Mouse (Mus musculus) CH12.LX (cell line): ENCODE data around the gene Rps26.

ENCODE experiments used
- CHD2 ChIP-seq: IDR thresholded peaks from 2 replicates; pipeline ENCODE4 v1.6.1; 2011; ENCODE audit warnings: low read length, improper control_type of control experiment
- CTCF ChIP-seq, 2 experiments: IDR thresholded peaks in 1 of 2; conservative IDR thresholded peaks in 1 of 2; 2 replicates each; pipeline ENCODE4 v1.5.1; 2011 to 2012; ENCODE audit warnings: low read depth in 2 of 2, low read length in 2 of 2, improper control_type of control experiment in 1 of 2, inconsistent platforms in 1 of 2, mild to moderate bottlenecking in 1 of 2, moderate library complexity in 1 of 2
- EP300 ChIP-seq: IDR thresholded peaks from 2 replicates; pipeline ENCODE4 v1.6.1; 2011; ENCODE audit warnings: low read length, improper control_type of control experiment
- KAT2A ChIP-seq: IDR thresholded peaks from 2 replicates; pipeline ENCODE4 v1.6.1; 2012; ENCODE audit warnings: low read length, improper control_type of control experiment, inconsistent platforms; ENCODE audit not compliant: insufficient replicate concordance
- MAX ChIP-seq: IDR thresholded peaks from 2 replicates; pipeline ENCODE4 v1.6.1; 2011; ENCODE audit warnings: low read length, improper control_type of control experiment
- MYC ChIP-seq: IDR thresholded peaks from 2 replicates; pipeline ENCODE4 v1.6.1; 2011; ENCODE audit warnings: low read depth, mild to moderate bottlenecking, improper control_type of control experiment, low read length
- PAX5 ChIP-seq: IDR thresholded peaks from 2 replicates; pipeline ENCODE4 v1.6.1; 2012; ENCODE audit warnings: low read length, inconsistent platforms, mixed read lengths
- POLR2AphosphoS2 ChIP-seq: IDR thresholded peaks from 2 replicates; pipeline ENCODE4 v1.6.1; 2011; ENCODE audit warnings: low read depth, low read length, improper control_type of control experiment
- TCF12 ChIP-seq: IDR thresholded peaks from 2 replicates; pipeline ENCODE4 v1.6.1; 2014; ENCODE audit warnings: low read depth, mild to moderate bottlenecking, inconsistent platforms, low read length, improper control_type of control experiment
- USF2 ChIP-seq: conservative IDR thresholded peaks from 2 replicates; pipeline ENCODE4 v1.6.1; 2011; ENCODE audit warnings: low read depth, low read length, improper control_type of control experiment
- ZC3H11A ChIP-seq: IDR thresholded peaks from 2 replicates; pipeline ENCODE4 v1.6.1; 2012; ENCODE audit warnings: low read depth, mild to moderate bottlenecking, inconsistent platforms, low read length, improper control_type of control experiment
- ZMIZ1 ChIP-seq: IDR thresholded peaks from 2 replicates; pipeline ENCODE4 v1.6.1; 2012; ENCODE audit warnings: low read depth, mild to moderate bottlenecking, inconsistent platforms, low read length, improper control_type of control experiment
- ZNF384 ChIP-seq: IDR thresholded peaks from 2 replicates; pipeline ENCODE4 v1.6.1; 2012; ENCODE audit warnings: low read depth, low read length, improper control_type of control experiment, inconsistent platforms

GRCm38 (mm10) chr10:128663441-128664220 is 37.1 kb upstream of the Rps26 start:
- TF ChIP-seq EP300, result no peak
- peak in 1 of 2 experiments; percentile 28; a peak in 2 of 4 replicates for TF ChIP-seq CTCF (conservative IDR thresholded peaks at IDR 0.05 in 1 of 2, IDR thresholded peaks at IDR 0.05 in 1 of 2; ENCODE audit: low read depth in 2 of 2, low read length in 2 of 2)
- no peak for TF ChIP-seq MAX
- TF ChIP-seq ZMIZ1, result no peak
- no peak for TF ChIP-seq MYC
- TF ChIP-seq USF2, result no peak
- no peak for TF ChIP-seq PAX5
- no peak for TF ChIP-seq ZC3H11A
- TF ChIP-seq ZNF384, result no peak
- no peak for TF ChIP-seq TCF12
- no peak for TF ChIP-seq CHD2
- TF ChIP-seq POLR2AphosphoS2, result no peak
- TF ChIP-seq KAT2A, result no peak
